Mouse (Mus musculus): ENCODE measurements around the gene Phtf2.

Phtf2 gene

GRCm38 (mm10) chr5:20864216-20864969, 17.5 kb downstream of the Phtf2 start:
- no peak for DNase-seq

GRCm38 (mm10) chr5:20861901-20862300, 20.0 kb downstream of the Phtf2 start:
- no peak for DNase-seq

- no peak for DNase-seq
Measured at GRCm38 (mm10) chr5:20860565-20860964, 21.4 kb downstream of the Phtf2 start.

- no peak for DNase-seq
Measured at GRCm38 (mm10) chr5:20858404-20858803, 23.5 kb downstream of the Phtf2 start.

GRCm38 (mm10) chr5:20855066-20855465, 26.9 kb downstream of the Phtf2 start:
- no peak for DNase-seq

- DNase-seq = no peak
Measured at GRCm38 (mm10) chr5:20847010-20847409, 34.9 kb downstream of the Phtf2 start.

GRCm38 (mm10) chr5:20843816-20844215, 38.1 kb downstream of the Phtf2 start:
- DNase-seq = no peak

GRCm38 (mm10) chr5:20843405-20843804, 38.5 kb downstream of the Phtf2 start:
- no peak for DNase-seq

- DNase-seq = no peak
Measured at GRCm38 (mm10) chr5:20837082-20837481, 44.8 kb downstream of the Phtf2 start.

- DNase-seq = no peak
Measured at GRCm38 (mm10) chr5:20834399-20834798, 47.5 kb downstream of the Phtf2 start.

GRCm38 (mm10) chr5:20831433-20831832, 50.5 kb downstream of the Phtf2 start:
- no peak for DNase-seq

GRCm38 (mm10) chr5:20830717-20831116, 51.2 kb downstream of the Phtf2 start:
- no peak for DNase-seq

- no peak for DNase-seq
Measured at GRCm38 (mm10) chr5:20821647-20822046, 60.3 kb downstream of the Phtf2 start.

- DNase-seq = peak in 1 of 2 experiments; percentile 10
Measured at GRCm38 (mm10) chr5:20821122-20821521, 60.8 kb downstream of the Phtf2 start.

GRCm38 (mm10) chr5:20815094-20815493, 66.8 kb downstream of the Phtf2 start:
- DNase-seq = no peak

- DNase-seq = no peak
Measured at GRCm38 (mm10) chr5:20810449-20810848, 71.5 kb downstream of the Phtf2 start.

- no peak for DNase-seq
Measured at GRCm38 (mm10) chr5:20795932-20796331, 86.0 kb downstream of the Phtf2 start.

- DNase-seq = peak; percentile 30 to 49
Measured at GRCm38 (mm10) chr5:20791793-20792554, 90.0 kb downstream of the Phtf2 start.

- DNase-seq = peak; percentile 49 to 75
Measured at GRCm38 (mm10) chr5:20786471-20786870, 95.5 kb downstream of the Phtf2 start.

- no peak for DNase-seq
Measured at GRCm38 (mm10) chr5:20781116-20781515, 100.8 kb downstream of the Phtf2 start.

GRCm38 (mm10) chr5:20779191-20779590, 102.7 kb downstream of the Phtf2 start:
- DNase-seq = peak; percentile 39 to 65

GRCm38 (mm10) chr5:20778274-20778984, 103.5 kb downstream of the Phtf2 start:
- no peak for DNase-seq

- DNase-seq = no peak
Measured at GRCm38 (mm10) chr5:20773341-20773740, 108.6 kb downstream of the Phtf2 start.

Data from cerebellum, postnatal 25 days (tissue).